Mouse (Mus musculus): ENCODE measurements around the gene Tjp2.

Tjp2 gene

DNA sequence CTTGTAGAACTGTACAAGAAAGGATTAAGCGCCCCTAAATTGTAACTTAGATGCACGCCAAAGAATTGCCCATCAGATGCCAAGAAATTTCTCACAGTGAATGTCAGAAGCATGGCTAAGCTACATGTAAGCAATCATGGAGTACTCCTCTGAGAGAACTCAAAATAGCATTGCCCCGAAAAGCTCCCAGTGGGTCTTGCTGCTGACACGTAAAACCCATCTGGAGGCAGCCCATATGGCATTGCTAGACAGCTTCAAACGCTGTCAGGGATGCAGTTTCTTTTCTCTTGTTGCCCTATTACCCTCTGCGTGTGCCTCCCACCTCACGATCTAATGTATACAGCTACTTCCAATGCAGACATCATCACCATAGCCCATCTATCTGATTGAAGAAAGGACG is 166.0 kb downstream of the Tjp2 start:
- no peak for DNase-seq (ENCODE audit: low spot score)

DNA sequence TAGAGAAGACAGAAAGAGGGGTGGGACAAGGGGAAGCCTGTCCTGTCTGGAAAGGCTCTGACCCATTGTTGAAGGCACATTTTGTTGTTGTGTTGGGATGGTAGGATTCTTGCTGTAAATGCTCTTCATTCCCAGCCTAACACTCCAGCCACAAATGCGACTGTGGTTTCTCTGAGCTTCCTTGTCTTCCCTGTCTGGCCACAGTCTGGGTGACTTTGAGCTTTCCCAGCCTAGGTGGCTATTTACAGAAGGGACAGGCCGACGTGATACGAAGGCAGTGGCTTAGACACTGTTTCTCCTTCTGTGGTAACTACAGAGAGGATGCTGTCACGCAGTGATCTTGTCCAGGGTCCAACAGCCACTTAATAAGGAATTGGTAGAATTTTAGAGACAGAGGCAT is 166.8 kb downstream of the Tjp2 start:
- no peak for DNase-seq (ENCODE audit: low spot score)

DNA sequence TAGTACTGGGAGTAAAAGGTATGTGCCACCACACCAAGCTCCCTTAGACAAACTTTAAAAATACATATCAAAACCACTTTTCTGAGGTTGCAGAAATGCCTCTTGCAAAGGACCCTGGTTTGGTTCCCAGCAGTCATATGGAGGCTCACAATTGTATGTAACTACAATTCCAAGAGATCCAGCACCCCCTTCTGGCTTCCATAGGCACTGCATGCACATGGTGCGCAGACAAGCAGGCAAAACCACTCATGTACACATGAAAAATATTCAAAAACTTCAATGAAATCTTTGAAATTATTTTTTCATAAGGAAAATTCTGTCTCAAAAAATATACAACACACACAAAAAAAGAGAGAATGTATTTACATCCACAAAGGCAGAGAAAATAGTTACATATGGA is 167.9 kb downstream of the Tjp2 start:
- DNase-seq (ENCODE audit: low spot score), result no peak

- no peak for DNase-seq (ENCODE audit: low spot score)
Measured at GRCm38 (mm10) chr19:24054904-24055303, 169.9 kb downstream of the Tjp2 start.

DNA sequence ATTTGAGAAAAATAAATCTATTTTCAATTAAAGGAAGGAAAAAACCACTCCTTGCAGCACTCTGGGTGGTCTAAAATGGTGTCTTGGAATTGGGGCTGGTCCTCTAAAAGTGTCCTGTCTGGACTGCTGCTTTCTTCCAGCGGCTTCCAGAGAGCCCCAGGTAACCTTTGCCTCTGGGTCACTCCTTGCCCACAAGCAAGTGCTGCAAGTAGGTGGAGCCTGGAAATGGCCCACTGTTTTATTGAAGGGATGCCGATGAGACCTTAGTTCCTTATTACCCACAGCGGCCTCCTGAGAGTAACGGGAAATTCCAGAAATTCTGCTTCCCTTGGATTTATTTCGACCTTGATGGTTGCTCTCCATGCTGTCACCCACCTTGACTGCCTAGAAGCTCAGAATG is 170.6 kb downstream of the Tjp2 start:
- DNase-seq (ENCODE audit: low spot score), result no peak

GRCm38 (mm10) chr19:24050514-24050913 is 174.3 kb downstream of the Tjp2 start:
- no peak for DNase-seq (ENCODE audit: low spot score)

- DNase-seq (ENCODE audit: low spot score), result no peak
Measured at GRCm38 (mm10) chr19:24049329-24049728, 175.5 kb downstream of the Tjp2 start.

DNA sequence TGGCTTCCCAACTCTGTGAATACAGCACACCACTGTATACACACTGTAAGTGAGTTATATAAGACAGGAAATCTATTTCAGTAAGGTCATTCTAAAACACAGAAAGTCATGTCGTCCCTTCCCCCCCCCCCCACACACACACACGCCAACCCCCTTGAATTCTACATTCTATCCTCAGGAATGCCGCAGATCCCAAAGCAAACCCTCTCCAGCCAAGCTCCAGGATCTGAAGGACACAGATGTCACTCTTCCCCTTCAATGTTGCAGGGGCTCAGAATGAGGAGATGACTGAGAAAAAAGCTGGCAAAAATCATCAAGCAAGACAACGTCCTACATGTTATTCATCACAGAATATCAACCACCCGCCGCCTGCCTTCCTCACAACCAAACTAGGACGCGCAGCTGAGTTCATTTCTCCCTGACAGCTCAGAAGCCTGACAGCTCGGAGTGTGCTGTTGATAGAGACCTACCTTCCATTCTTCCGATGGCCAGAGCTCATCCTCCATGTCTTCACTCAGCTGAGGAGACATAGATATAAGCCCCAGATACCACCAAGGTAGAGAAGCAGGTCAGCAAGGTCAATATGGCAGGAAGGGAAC is 178.3 kb downstream of the Tjp2 start:
- no peak for DNase-seq (ENCODE audit: low spot score)

Data from MN1 (cell line).